Mouse (Mus musculus) hindbrain, embryonic 11.5 days (tissue): ENCODE results near the gene Sin3b. TPM values are rescaled to one million over a fixed set of nuclear protein-coding genes. Genes with fewer than 3 reads are reported as not detected.

Experiments used
- ATAC-seq: fragments of 200-750 bp; cut with Nextera tagmentation; 2 replicates; pipeline ENCODE4 v1.8.0; 2017; ENCODE audit warnings: mild to moderate bottlenecking, moderate TSS enrichment, moderate library complexity; ENCODE audit not compliant: low FRiP score
- DNase-seq: peaks from one replicate; pipeline ENCODE4 v3.0.0-alpha.2; 2015; ENCODE audit warnings: low spot score
- H3K27ac ChIP-seq: fragments of 300-500 bp; sonication (generic); 2 replicates; pipeline ENCODE4 v1.5.1; 2014; ENCODE audit warnings: mild to moderate bottlenecking, low read depth, low read length
- H3K27me3 ChIP-seq: fragments of 300-500 bp; sonication (generic); 2 replicates; pipeline ENCODE4 v1.6.1; 2014; ENCODE audit warnings: mild to moderate bottlenecking, low read length, moderate library complexity, mixed read lengths; ENCODE audit not compliant: control insufficient read depth, insufficient read depth
- H3K36me3 ChIP-seq: fragments of 300-500 bp; sonication (generic); 2 replicates; pipeline ENCODE4 v1.6.1; 2014; ENCODE audit warnings: mild to moderate bottlenecking, low read length, moderate library complexity, mixed read lengths; ENCODE audit not compliant: control insufficient read depth, insufficient read depth
- H3K4me1 ChIP-seq: fragments of 300-500 bp; sonication (generic); replicated peaks from 2 replicates; pipeline ENCODE4 v1.6.1; 2014; ENCODE audit warnings: low read length, mixed read lengths; ENCODE audit not compliant: control insufficient read depth, insufficient read depth
- H3K4me2 ChIP-seq: fragments of 300-500 bp; sonication (generic); replicated peaks from 2 replicates; pipeline ENCODE4 v1.6.1; 2014; ENCODE audit warnings: mild to moderate bottlenecking, low read depth, low read length
- H3K4me3 ChIP-seq: fragments of 300-500 bp; sonication (generic); 2 replicates; pipeline ENCODE4 v1.5.1; 2014; ENCODE audit warnings: low read depth, low read length
- H3K9ac ChIP-seq: fragments of 300-500 bp; sonication (generic); 2 replicates; pipeline ENCODE4 v1.6.1; 2014; ENCODE audit warnings: low read depth, low read length
- H3K9me3 ChIP-seq: fragments of 300-500 bp; sonication (generic); 2 replicates; pipeline ENCODE4 v1.6.1; 2016; ENCODE audit warnings: low read length; ENCODE audit not compliant: control insufficient read depth
- WGBS: fragments of 180-500 bp; shearing (Covaris S2); extraction: QIAGEN DNeasy Blood & Tissue Kit; methylation state at CpG from one replicate; pipeline ENCODE4 v1.1.7; 2014; 5-methylcytosine and 5-hydroxymethylcytosine counted together
- polyA plus RNA-seq: library from polyadenylated mRNA; unstranded; fragments of >200 nt; fragmentation: Nextera tagmentation; extraction: Ambion mirVana; gene quantifications from 2 replicates; pipeline ENCODE4 v1.2.1, GENCODE M21; 2014

Sin3b gene
- polyA plus RNA-seq, 1 experiment from 2014 or later: 153 TPM

DNA sequence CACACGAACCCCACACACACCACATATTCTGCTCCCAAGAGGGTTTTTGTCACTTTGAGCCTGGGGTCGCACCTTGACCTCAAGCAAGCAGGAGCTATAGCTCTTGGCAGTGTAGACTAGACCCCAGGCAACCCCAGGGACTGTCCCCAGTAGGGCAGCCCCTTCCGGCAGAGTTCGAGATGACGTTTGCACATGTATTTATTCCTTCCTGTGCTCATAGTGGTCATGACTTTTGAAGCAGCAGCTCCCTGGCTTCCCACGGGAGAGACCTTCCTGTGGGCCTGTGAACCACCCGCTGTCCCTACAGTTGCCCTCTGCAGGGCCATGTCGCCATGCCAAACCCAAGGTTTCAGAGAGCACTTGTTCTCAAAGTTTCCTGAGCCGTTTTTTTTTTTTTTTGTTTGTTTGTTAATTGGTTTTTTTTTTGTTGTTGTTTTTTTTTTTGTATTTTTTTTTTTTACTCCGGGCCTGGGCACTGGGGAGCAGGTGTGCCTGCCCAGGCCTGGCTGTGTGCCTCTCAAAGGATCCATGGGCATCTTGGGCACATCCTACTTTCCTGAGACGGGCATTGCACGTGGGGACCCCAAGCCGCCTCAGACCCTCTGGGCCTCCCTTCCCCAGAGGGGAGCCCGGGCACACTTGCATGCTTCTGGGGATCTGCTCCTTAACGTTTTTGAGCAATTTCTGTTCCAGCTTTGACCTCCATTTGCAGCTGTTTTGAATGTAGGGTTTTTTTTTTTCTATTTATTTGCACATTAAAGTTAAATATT, 34.5 kb downstream of the Sin3b start:
- WGBS: 92% methylated on average over 15 of the region's 15 CpGs
- DNase-seq: no peak
- ATAC-seq: no peak
- Histone ChIP-seq H3K36me3 (peaks cover 12% of the 10 kb centered on the region), H3K4me3 (no peak overlapping the region), H3K4me1 (no peaks in the 10 kb centered on the region), H3K27ac (no peak overlapping the region), H3K4me2 (no peak overlapping the region), H3K9ac (no peak overlapping the region), H3K27me3 (no peaks in the 10 kb centered on the region), H3K9me3 (no peaks in the 10 kb centered on the region)

DNA sequence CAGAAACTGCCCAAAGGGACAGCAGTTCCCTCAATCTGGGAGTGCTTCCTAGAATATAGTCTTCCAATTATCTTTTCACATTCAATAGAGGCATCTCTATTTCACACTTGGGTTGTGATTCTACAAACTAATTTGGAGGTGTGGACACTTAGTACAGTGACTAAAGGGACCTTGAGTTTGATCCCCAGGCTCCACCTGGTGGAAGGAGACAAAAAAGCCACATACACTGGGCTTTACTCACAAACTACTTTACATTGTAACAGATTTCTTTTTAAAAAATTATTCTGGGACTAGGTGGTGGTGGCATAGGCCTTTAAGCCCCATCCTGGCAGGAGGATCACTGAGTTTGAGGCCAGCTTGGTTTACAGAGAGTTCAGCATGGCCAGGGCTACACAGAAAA, 35.2 kb downstream of the Sin3b start:
- H3K36me3 ChIP-seq: peaks cover 8% of the 10 kb centered on the region
- no peaks in the 10 kb centered on the region for H3K4me1 ChIP-seq
- H3K9ac ChIP-seq: no peak overlapping the region
- DNase-seq (no peak), ATAC-seq (no peak)
- H3K4me3 ChIP-seq: no peak overlapping the region
- H3K27ac ChIP-seq: no peak overlapping the region
- no peaks in the 10 kb centered on the region for H3K9me3 ChIP-seq
- H3K27me3 ChIP-seq: no peaks in the 10 kb centered on the region
- no peak overlapping the region for H3K4me2 ChIP-seq

DNA sequence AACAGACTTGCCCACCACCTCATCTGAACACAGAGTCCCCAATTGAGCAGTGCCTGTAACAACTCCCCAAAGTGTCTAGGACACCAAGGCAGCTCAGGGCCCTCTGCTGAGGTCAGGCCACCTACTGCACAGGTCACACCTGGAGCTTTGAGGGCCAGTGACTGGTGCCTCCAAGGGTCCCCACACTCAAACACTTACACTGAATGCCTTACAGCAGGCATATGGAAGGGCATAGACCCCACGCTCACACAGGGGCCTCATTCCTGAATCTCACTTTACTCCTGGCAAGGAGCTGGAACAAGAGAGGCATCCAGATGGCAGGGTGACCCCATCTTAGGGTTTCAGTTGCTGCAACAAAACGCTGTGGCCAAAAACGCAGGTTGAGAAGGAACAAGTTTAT, 37.1 kb downstream of the Sin3b start:
- Histone ChIP-seq H3K4me2 (no peak overlapping the region), H3K27me3 (no peaks in the 10 kb centered on the region), H3K27ac (no peak overlapping the region), H3K9me3 (no peaks in the 10 kb centered on the region), H3K4me1 (no peaks in the 10 kb centered on the region), H3K36me3 (peaks cover 5% of the 10 kb centered on the region), H3K9ac (no peak overlapping the region), H3K4me3 (no peak overlapping the region)
- no peak for ATAC-seq
- no peak for DNase-seq
- WGBS: 85% methylated on average over 3 of the region's 3 CpGs

DNA sequence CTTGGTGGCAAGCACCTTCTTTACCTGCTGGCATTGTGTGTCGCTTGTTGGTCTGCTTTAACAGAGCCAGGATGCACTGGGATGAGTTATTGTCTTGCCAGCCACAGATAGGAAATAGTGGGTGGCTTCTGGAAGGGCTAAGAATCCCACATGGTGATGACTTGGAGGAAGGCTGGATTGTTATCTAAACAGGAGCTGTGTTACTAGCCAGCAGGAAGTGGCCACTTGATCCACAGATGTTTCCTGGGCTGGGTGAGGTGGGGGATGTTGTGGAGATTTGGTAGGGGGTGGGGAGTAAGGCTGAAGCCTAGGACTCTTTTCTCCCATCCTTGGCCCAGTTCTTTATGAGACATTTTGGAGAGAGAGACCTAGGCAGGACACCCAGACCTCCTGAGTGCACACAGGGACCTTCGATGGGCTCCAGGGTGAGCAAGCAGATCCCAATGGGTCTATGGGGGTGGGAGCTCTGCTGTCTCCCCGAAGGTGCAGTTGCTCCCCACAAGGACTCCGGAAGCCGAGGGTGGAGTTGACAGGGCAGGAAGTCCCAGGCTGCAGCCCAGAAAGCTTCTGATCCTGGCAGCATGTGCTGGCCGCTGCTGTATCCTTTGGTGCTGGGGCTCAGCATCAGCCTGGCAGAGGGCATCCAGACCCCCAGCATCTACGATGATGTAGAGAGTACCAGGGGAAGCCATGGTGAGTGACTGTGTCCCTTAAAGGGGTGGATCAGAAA, 38.4 kb downstream of the Sin3b start, which contains the start of gene F2rl3:
Gene F2rl3, plus strand, starts transcription at position 559 of the 730 bp plus-strand sequence.
- WGBS: 74% methylated on average over 7 of the region's 7 CpGs
- H3K27me3 ChIP-seq: no peaks in the 10 kb centered on the region
- no peak within 1 kb of the TSS for H3K4me3 ChIP-seq
- peaks cover 2% of the 10 kb centered on the region; the same call in 1 of the 2 replicates for H3K36me3 ChIP-seq
- H3K9me3 ChIP-seq: no peaks in the 10 kb centered on the region
- H3K27ac ChIP-seq: no peak within 1 kb of the TSS
- ATAC-seq (no peak), DNase-seq (no peak)
- no peak within 1 kb of the TSS for H3K4me2 ChIP-seq
- no peaks in the 10 kb centered on the region for H3K4me1 ChIP-seq
- no peak within 1 kb of the TSS for H3K9ac ChIP-seq

DNA sequence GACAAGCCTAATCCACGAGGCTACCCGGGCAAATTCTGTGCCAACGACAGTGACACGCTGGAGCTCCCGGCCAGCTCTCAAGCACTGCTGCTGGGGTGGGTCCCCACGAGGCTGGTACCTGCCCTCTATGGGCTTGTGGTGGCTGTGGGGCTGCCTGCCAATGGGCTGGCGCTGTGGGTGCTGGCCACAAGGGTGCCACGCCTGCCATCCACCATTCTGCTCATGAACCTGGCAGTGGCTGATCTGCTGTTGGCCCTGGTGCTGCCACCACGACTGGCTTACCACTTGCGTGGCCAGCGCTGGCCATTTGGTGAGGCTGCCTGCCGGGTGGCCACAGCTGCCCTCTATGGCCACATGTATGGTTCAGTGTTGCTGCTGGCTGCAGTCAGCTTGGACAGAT, 39.2 kb downstream of the Sin3b start:
- DNase-seq (no peak), ATAC-seq (no peak)
- H3K4me3 ChIP-seq: no peak overlapping the region
- H3K4me2 ChIP-seq: no peak overlapping the region
- H3K9ac ChIP-seq: no peak overlapping the region
- H3K27ac ChIP-seq: no peak overlapping the region
- no peaks in the 10 kb centered on the region for H3K27me3 ChIP-seq
- H3K4me1 ChIP-seq: no peaks in the 10 kb centered on the region
- no peaks in the 10 kb centered on the region for H3K9me3 ChIP-seq
- 96% methylated on average over 12 of the region's 12 CpGs for WGBS
- H3K36me3 ChIP-seq: peaks cover under 1% of the 10 kb centered on the region; the same call in 1 of the 2 replicates

DNA sequence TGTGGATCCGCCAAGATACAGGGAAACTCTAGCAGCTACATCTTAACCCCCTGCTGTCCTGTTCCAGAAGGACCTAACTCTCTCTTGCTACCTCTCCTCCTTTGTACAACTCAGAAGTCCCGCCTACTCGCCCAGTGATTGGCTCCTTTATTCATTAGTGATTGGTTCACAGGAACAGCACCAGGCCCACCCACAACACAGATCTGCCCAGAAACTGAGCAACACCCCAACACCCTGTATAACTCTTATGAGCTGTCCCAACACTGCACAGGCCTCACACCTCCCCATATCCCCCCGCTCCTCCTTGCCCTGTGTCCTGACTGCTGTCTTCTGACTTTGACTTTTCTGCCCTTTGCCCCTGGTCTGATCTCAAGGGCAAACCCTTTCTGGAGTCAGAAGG, 42.6 kb downstream of the Sin3b start:
- 69% methylated on average over 4 of the region's 4 CpGs for WGBS
- H3K9me3 ChIP-seq: no peaks in the 10 kb centered on the region
- H3K27ac ChIP-seq: no peak overlapping the region
- no peak overlapping the region for H3K4me2 ChIP-seq
- H3K9ac ChIP-seq: no peak overlapping the region
- no peak overlapping the region for H3K4me3 ChIP-seq
- no peaks in the 10 kb centered on the region for H3K36me3 ChIP-seq
- no peaks in the 10 kb centered on the region for H3K4me1 ChIP-seq
- H3K27me3 ChIP-seq: no peaks in the 10 kb centered on the region
- DNase-seq (no peak), ATAC-seq (no peak)

DNA sequence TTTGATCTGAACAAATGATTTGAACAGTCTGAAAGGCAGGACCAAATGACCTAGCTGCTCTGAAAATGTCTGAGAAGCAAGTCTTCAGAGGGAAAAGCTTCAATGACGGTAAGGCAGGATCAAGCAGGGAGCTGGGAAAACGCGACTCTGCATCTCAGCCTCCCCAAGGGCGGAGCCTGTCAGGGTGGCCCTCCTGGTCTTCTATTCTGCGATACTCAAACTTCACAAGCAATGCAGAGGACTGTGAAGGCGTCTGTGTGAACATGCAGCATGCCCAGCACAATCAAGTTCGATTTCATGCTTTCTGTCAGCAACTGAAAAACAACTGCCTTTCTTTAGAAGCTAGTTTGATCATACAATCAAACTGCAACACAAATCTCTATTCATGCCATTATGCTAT, 43.7 kb downstream of the Sin3b start:
- Histone ChIP-seq H3K4me3 (no peak overlapping the region), H3K4me2 (no peak overlapping the region), H3K27ac (no peak overlapping the region), H3K4me1 (no peaks in the 10 kb centered on the region), H3K9ac (no peak overlapping the region), H3K36me3 (no peaks in the 10 kb centered on the region), H3K27me3 (no peaks in the 10 kb centered on the region), H3K9me3 (no peaks in the 10 kb centered on the region)
- WGBS: 32% methylated on average over 7 of the region's 7 CpGs
- ATAC-seq (no peak), DNase-seq (peak; percentile 7)

DNA sequence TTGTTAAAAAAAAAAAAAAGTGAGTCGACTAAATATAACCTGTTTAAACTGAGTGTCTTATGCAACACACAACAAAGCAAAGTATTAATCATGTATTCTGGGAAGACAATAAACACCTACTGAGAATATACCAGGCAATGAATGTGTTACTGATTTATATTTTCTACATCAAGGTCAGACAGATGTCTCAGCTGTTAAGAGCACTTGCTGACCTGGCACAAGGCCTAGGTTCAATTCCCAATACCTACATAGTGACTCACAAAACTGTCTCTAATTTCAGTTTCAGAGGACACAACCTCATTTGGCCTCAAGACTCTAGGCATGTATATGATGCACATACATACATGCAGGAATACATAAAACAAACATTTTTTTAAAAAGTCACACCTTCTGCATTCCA, 54.7 kb downstream of the Sin3b start:
- Histone ChIP-seq H3K4me3 (no peak overlapping the region), H3K4me1 (no peaks in the 10 kb centered on the region), H3K4me2 (no peak overlapping the region), H3K9me3 (no peaks in the 10 kb centered on the region), H3K36me3 (no peaks in the 10 kb centered on the region), H3K9ac (no peak overlapping the region), H3K27me3 (no peaks in the 10 kb centered on the region), H3K27ac (no peak overlapping the region)
- no peak for DNase-seq
- ATAC-seq: no peak
- WGBS: 87% methylated on average over 1 of the region's 1 CpGs

DNA sequence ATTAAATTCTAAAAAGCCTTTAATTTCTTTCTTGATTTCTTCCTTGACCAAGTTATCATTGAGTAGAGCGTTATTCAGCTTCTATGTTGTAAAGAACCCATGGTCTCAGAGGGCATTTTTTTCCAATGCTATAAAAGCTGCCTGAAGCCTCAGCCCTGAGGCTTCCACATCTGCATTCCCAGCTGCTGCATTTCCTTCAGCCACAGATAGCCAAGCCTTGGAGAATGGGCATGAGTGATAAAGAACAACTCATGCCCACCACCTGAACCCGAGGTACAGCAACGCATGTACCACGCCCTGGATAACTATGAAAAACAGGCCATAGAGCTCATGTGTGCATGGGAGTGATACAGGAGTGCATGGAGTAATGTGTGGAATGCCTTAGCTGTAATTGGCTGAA, 57.6 kb downstream of the Sin3b start:
- Histone ChIP-seq H3K27ac (no peak overlapping the region), H3K9ac (no peak overlapping the region), H3K4me3 (no peak overlapping the region), H3K27me3 (no peaks in the 10 kb centered on the region), H3K36me3 (no peaks in the 10 kb centered on the region), H3K9me3 (no peaks in the 10 kb centered on the region), H3K4me1 (no peaks in the 10 kb centered on the region), H3K4me2 (no peak overlapping the region)
- 93% methylated on average over 4 of the region's 4 CpGs for WGBS
- DNase-seq (no peak), ATAC-seq (no peak)
